Mouse (Mus musculus) neural tube, embryonic 11.5 days (tissue): ENCODE results near the gene Neurl2. TPM values are rescaled to one million over a fixed set of nuclear protein-coding genes. Genes with fewer than 3 reads are reported as not detected.
A peak's percentile ranks its signal among the peaks of the same experiment; 100 is the strongest.
"Not testable (repeated sequence)": the region's sequence is repeated elsewhere in the genome, so short reads cannot be mapped to it uniquely, and the experiment has no call there.

ENCODE experiments used
- ATAC-seq: fragments of 200-750 bp; cut with Nextera tagmentation; 2 replicates; pipeline ENCODE4 v1.8.0; 2017; ENCODE audit warnings: moderate number of reproducible peaks, mild to moderate bottlenecking, moderate TSS enrichment, moderate library complexity; ENCODE audit not compliant: insufficient read depth, low FRiP score, low TSS enrichment
- DNase-seq: peaks from one replicate; pipeline ENCODE4 v3.0.0-alpha.2; 2015; ENCODE audit warnings: low spot score
- H3K27ac ChIP-seq: fragments of 300-500 bp; sonication (generic); 2 replicates; pipeline ENCODE4 v1.5.1; 2014; ENCODE audit warnings: low read depth, mild to moderate bottlenecking, low read length
- H3K27me3 ChIP-seq: fragments of 300-500 bp; sonication (generic); 2 replicates; pipeline ENCODE4 v1.6.1; 2014; ENCODE audit warnings: mild to moderate bottlenecking, low read length, mixed read lengths; ENCODE audit not compliant: control insufficient read depth, insufficient read depth
- H3K36me3 ChIP-seq: fragments of 300-500 bp; sonication (generic); 2 replicates; pipeline ENCODE4 v1.6.1; 2014; ENCODE audit warnings: mild to moderate bottlenecking, low read length, moderate library complexity, mixed read lengths; ENCODE audit not compliant: control insufficient read depth, insufficient read depth
- H3K4me1 ChIP-seq: fragments of 300-500 bp; sonication (generic); 2 replicates; pipeline ENCODE4 v1.6.1; 2014; ENCODE audit warnings: low read length, mixed read lengths; ENCODE audit not compliant: control insufficient read depth, insufficient read depth
- H3K4me2 ChIP-seq: fragments of 300-500 bp; sonication (generic); 2 replicates; pipeline ENCODE4 v1.6.1; 2014; ENCODE audit warnings: low read depth, mild to moderate bottlenecking, moderate library complexity
- H3K4me3 ChIP-seq: fragments of 300-500 bp; sonication (generic); 2 replicates; pipeline ENCODE4 v1.5.1; 2014; ENCODE audit warnings: low read depth, low read length
- H3K9ac ChIP-seq: fragments of 300-500 bp; sonication (generic); 2 replicates; pipeline ENCODE4 v1.6.1; 2014; ENCODE audit warnings: mild to moderate bottlenecking, low read length
- H3K9me3 ChIP-seq: fragments of 300-500 bp; sonication (generic); 2 replicates; pipeline ENCODE4 v1.6.1; 2016; ENCODE audit warnings: low read length; ENCODE audit not compliant: control insufficient read depth
- WGBS: fragments of 180-500 bp; shearing (Covaris S2); extraction: QIAGEN DNeasy Blood & Tissue Kit; methylation state at CpG from one replicate; pipeline ENCODE4 v1.1.7; 2014; 5-methylcytosine and 5-hydroxymethylcytosine counted together
- polyA plus RNA-seq: library from polyadenylated mRNA; unstranded; fragments of >200 nt; fragmentation: Nextera tagmentation; extraction: Ambion mirVana; gene quantifications from 2 replicates; pipeline ENCODE4 v1.2.1, GENCODE M21; 2014

Neurl2 gene
- 3.8 and 4.8 TPM in 2 replicates for polyA plus RNA-seq

DNA sequence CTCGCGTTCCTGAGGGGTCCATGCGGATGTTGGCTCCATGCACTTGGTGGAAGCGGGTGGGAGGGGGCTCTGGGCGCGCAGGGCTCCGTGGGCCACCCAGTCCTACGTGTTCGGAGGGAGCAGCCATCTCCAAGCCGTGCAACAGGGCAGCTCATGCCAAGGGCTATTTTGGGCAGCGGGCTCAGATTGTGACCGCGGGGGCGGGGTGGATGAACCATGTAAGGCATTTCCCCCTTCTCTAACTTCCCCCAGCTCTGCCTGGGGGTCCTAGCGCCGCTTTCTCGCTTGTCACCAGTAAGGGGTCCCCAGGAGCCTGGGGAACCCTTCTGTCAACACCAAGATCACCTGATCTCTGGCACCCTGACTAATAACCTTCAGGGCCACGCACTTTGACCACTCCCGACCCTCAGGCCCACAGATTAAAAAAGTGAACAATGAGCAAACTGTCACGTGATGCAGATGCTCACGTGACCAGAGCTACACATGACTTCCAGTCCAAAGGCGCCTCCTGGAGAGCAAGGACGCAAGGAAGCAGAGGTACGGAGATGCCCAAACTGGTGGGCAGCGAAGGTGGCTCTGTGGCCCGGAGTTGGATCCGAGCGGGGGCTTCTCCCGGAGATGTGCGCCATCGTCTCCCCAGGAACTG is at the start of gene Neurl2:
Gene Neurl2, minus strand, starts transcription at position 143 of the 646 bp plus-strand sequence.
- H3K36me3 ChIP-seq, result no peaks in the 10 kb centered on the region
- ATAC-seq, result peak; percentile 58
- H3K4me1 ChIP-seq, result peaks cover 16% of the 10 kb centered on the region
- peak within 1 kb of the TSS; percentile 66 for H3K9ac ChIP-seq
- H3K4me3 ChIP-seq, result peak within 1 kb of the TSS; percentile 49
- no peaks in the 10 kb centered on the region for H3K27me3 ChIP-seq
- DNase-seq, result peak; percentile 91
- peak within 1 kb of the TSS; percentile 54; the same call in 1 of the 2 replicates for H3K27ac ChIP-seq
- no peaks in the 10 kb centered on the region for H3K9me3 ChIP-seq
- H3K4me2 ChIP-seq, result peak within 1 kb of the TSS; percentile 97
- under 1% methylated on average over 27 of the region's 31 CpGs for WGBS

DNA sequence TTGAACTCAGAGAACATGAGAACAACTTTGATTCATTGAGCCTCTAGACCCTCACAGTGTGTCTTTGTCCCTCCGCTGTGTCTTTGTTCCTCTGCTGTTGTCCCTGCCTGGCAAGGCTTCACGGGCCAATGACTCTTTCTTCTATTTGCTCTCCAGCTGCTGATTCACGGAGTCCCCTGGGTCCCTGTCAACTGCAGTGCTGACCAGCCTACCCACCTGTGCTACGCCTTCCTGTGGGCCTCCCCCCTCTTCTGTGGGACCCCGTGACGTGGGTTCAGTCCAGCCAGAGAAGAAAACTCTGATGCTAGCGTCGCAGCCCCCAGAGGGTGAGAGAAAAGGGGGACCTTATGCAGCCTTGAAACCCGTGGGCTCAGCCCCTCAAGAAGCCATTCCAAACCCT is 49.4 kb upstream of the Neurl2 start:
- DNase-seq, result peak; percentile 60
- ATAC-seq, result no peak
- Histone ChIP-seq H3K36me3 (peaks cover 12% of the 10 kb centered on the region), H3K27ac (0 out of 2 replicates have a peak overlapping the region, but pooled peaks have one; percentile 72), H3K4me3 (no peak overlapping the region), H3K9me3 (no peaks in the 10 kb centered on the region), H3K27me3 (no peaks in the 10 kb centered on the region), H3K9ac (no peak overlapping the region), H3K4me2 (no peak overlapping the region), H3K4me1 (peaks cover 11% of the 10 kb centered on the region)
- WGBS, result 50% methylated on average over 9 of the region's 9 CpGs

DNA sequence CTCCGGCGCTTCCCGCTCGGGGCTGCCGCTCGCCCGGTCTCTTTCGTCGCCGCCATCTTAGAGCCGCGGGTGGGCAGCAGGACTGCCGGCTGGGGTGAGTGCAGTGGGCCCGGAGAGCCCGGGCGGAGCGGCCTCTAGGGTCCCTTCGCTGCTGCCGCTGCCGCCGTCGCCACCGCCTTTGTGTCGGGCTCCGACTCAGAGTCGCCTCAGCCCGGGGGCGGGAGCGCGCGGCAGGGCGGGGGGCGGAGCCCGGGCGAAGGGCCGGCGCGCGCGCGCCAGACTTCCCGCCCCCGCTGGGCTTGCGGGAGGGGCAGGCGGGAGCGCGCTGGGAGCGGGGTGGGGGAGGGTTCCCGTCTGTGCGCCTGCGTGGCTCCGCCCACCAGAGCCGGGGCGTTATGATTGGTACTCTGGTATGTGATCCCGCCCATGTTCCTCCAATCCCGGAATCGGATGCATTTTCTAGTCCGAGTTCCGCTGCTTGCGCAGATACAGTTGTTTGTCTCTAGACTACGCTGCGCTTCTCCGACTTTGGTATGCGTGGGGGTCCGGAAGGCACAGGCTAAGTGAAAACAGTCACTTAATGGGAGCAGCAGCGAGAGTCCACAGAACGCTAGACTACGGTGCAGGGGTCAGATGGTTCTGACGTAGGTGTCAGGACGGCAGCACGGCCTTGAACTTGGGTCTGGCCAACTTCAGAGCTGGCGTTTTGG is 46.5 kb upstream of the Neurl2 start:
- H3K9me3 ChIP-seq, result no peaks in the 10 kb centered on the region
- WGBS, result under 1% methylated on average over 45 of the region's 72 CpGs
- H3K27ac ChIP-seq, result peak overlapping the region; percentile 100
- peaks cover 11% of the 10 kb centered on the region for H3K4me1 ChIP-seq
- peak overlapping the region; percentile 100 for H3K9ac ChIP-seq
- H3K4me2 ChIP-seq, result peak overlapping the region; percentile 82
- H3K4me3 ChIP-seq, result peak overlapping the region; percentile 94
- DNase-seq (peak; percentile 97), ATAC-seq (peak; percentile 80)
- peaks cover 2% of the 10 kb centered on the region; the same call in 1 of the 2 replicates for H3K36me3 ChIP-seq
- no peaks in the 10 kb centered on the region for H3K27me3 ChIP-seq

DNA sequence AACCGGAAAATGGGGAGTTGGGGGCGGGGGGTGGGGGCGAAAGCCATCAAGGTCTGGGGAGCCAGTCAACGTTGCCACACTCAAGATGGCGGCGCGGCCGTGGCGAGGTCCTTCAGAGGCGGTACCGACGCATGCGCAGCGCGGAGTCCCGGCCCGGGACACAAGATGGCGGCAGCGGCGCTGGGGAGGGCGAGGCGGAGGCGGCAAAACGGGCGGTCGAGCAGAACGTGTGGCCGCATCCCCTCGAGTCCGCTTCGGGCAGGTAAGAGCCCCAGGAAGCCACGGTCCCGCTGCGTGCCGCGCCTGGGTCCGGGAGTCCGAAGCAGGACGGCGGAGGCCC is 45.9 kb upstream of the Neurl2 start, which contains the start of gene Pcif1:
Gene Pcif1, plus strand, starts transcription at position 77 of the 340 bp plus-strand sequence.
- ATAC-seq (peak; percentile 78), DNase-seq (peak; percentile 95)
- Histone ChIP-seq H3K4me2 (peak within 1 kb of the TSS; percentile 82), H3K9me3 (no peaks in the 10 kb centered on the region), H3K9ac (peak within 1 kb of the TSS; percentile 100), H3K36me3 (peaks cover under 1% of the 10 kb centered on the region; the same call in 1 of the 2 replicates), H3K27ac (peak within 1 kb of the TSS; percentile 100), H3K27me3 (no peaks in the 10 kb centered on the region), H3K4me3 (peak within 1 kb of the TSS; percentile 94), H3K4me1 (peaks cover 14% of the 10 kb centered on the region)
- WGBS, result 0% methylated on average over 39 of the region's 40 CpGs

DNA sequence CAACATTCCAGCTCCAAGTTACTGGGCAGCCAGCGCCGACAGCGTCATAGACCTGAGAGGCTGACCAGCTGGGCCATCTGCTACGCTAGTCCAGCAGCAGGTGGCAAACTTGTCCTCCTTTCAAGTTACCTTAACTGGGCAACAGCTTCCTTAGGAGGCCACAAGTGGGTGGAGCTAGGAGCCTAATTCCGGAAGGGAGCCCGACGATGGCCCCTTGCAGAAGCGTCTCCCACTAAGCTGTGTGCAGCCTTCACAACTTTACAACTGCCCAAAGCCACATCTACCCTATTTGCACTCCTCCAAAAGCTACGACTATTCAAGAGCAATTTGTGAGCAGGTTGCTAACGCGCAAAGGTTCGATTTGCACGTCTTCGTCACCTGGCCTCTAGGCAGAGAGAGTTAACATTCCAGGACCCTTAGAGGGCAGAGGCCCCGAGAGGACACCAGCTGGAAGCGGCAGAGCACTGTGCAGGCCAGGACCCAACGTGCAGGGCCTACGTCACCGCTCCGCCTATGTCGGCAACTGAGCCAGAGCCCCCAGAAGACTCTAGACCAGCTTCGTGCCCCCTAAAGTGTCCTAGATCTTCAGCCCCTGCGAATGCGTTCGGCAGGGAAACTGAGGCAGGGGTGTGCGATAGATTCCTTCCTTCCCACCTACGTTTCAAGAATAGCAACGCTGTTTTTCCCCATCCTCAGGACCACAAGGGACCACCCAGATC is 45.4 kb upstream of the Neurl2 start:
- DNase-seq (peak; percentile 52), ATAC-seq (peak; percentile 61)
- WGBS, result 1% methylated on average over 28 of the region's 28 CpGs
- Histone ChIP-seq H3K27ac (peak overlapping the region; percentile 100), H3K4me3 (peak overlapping the region; percentile 94), H3K4me1 (peaks cover 16% of the 10 kb centered on the region), H3K36me3 (no peaks in the 10 kb centered on the region), H3K9me3 (no peaks in the 10 kb centered on the region), H3K9ac (peak overlapping the region; percentile 100), H3K27me3 (no peaks in the 10 kb centered on the region), H3K4me2 (peak overlapping the region; percentile 82)

- 75% methylated on average over 11 of the region's 11 CpGs for WGBS
These were observed 44.3 kb upstream of the Neurl2 start for GRCm38 (mm10) chr2:164877376-164878215.

DNA sequence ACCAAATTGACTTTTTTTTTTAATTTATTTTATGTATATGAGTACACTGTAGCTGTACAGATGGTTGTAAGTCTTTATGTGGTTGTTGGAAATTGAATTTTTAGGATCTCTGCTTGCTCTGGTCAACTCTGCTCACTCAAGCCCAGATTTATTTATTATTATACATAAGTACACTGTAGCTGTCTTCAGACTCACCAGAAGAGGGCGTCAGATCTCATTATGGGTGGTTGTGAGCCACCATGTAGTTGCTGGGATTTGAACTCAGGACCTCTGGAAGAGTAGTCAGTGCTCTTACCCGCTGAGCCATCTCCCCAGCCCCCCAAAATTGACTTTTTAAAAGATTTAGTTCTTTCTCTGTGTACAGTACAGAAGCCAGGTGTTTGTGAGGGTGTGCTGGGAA is 42.4 kb upstream of the Neurl2 start:
- H3K4me1 ChIP-seq, result peaks cover 14% of the 10 kb centered on the region
- not testable (repeated sequence) for DNase-seq, H3K4me2 ChIP-seq, H3K9ac ChIP-seq, H3K27me3 ChIP-seq, H3K4me3 ChIP-seq, H3K36me3 ChIP-seq, ATAC-seq, H3K27ac ChIP-seq, H3K9me3 ChIP-seq
- 53% methylated on average over 2 of the region's 2 CpGs for WGBS

More at GRCm38 (mm10) chr2:164877376-164878215, 44.3 kb upstream of the Neurl2 start:
- H3K4me3 ChIP-seq, H3K9ac ChIP-seq, H3K27ac ChIP-seq, DNase-seq, ATAC-seq, H3K27me3 ChIP-seq, H3K36me3 ChIP-seq, H3K9me3 ChIP-seq: not testable (repeated sequence)
- Histone ChIP-seq H3K4me1 (peaks cover 16% of the 10 kb centered on the region), H3K4me2 (peak overlapping the region; percentile 82)

- Histone ChIP-seq H3K9me3 (no peaks in the 10 kb centered on the region), H3K27ac (0 out of 2 replicates have a peak overlapping the region, but pooled peaks have one; percentile 44), H3K4me1 (peaks cover 9% of the 10 kb centered on the region; the same call in 1 of the 2 replicates), H3K27me3 (no peaks in the 10 kb centered on the region), H3K36me3 (no peaks in the 10 kb centered on the region), H3K9ac (no peak overlapping the region), H3K4me2 (no peak overlapping the region), H3K4me3 (no peak overlapping the region)
- 8% methylated on average over 1 of the region's 1 CpGs for WGBS
- DNase-seq (no peak), ATAC-seq (no peak)
These were observed 41.0 kb upstream of the Neurl2 start for GRCm38 (mm10) chr2:164874239-164874769.
